Mouse (Mus musculus) cerebral cortex, adult 2 months (tissue): ENCODE data around the gene Adat3.

ENCODE experiments used
- WGBS: fragments of 180-500 bp; shearing (Covaris S2); methylation state at CpG from one replicate; pipeline ENCODE4 v1.1.7; 2018; 5-methylcytosine and 5-hydroxymethylcytosine counted together

Gene Adat3

DNA sequence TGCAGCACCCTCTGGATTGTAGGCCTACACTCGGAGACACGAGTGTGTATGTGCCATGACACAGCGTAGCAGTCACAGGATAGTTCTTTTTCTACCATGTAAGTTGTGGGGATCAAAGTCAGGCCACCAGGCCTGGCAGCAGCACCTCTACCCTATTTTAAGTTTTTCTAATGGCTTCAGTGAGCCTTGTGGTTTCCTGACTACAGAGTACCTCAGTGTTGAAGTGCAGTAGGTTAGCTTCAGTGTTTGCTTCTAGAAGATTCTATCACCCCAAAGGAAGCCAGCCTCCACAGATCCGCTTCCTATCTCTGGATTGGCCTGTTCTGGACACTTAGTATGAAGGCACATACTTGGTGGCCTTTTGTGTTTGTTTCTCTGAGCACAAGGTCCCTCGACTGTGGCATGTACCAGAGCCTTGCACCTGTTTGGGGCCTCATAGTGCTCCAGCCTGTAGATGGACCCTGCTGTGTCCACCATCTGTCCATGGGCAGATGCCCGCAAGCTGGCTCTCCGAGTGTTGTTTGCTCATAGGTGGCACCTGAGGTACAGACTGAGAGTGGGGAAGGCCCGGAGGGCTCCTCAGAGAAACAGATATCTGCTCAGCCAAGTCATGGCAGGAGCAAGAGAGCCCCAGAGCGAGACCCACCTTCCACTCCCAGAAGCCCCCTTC lies 7.6 kb downstream of the Adat3 start:
- 88% methylated on average over 9 of the region's 9 CpGs for WGBS

DNA sequence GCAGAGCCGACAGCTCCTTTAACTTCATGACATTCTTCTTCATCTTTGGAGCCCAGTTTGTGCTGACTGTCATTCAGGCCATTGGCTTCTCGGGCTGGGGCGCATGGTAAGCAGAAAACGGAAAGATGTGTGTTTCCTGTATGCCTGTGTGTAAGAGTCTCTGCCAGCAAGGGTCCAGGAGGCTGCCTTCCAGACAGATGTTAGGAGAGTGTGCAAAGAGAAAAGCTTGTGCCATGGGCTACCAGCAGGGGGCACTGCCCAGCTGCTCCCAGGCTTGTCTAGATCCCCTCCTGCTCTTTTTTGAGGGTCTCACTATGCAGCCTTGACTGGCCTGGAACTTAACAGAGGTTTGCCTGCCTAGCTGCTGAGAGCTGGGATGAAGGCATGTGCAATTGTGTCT lies 8.3 kb downstream of the Adat3 start:
- 69% methylated on average over 4 of the region's 4 CpGs for WGBS

DNA sequence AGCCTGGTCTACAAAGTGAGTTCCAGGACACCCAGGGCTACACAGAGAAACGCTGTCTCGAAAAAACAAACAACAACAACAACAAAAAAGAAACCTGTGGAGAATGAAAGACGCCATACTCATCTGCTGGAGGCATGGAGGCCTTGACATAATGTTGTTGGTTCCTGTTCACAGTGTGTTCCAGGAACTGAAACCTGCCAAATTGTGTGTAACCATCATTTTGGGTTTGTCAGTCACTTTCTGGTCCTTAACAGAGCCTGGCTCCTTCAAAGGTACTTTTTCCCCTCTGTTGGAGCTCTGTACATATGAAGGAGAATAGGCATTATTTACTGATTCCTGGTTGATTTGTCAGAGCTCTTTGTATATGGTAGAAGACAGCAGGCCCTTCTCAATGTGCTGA lies 9.2 kb downstream of the Adat3 start:
- WGBS = 87% methylated on average over 3 of the region's 3 CpGs

GRCm38 (mm10) chr10:80613821-80614220 lies 11.1 kb downstream of the Adat3 start:
- WGBS = 94% methylated on average over 3 of the region's 3 CpGs

GRCm38 (mm10) chr10:80614351-80614750 lies 11.7 kb downstream of the Adat3 start:
- WGBS = 78% methylated on average over 6 of the region's 6 CpGs

GRCm38 (mm10) chr10:80618181-80618580 lies 15.5 kb downstream of the Adat3 start:
- 57% methylated on average over 9 of the region's 9 CpGs for WGBS

DNA sequence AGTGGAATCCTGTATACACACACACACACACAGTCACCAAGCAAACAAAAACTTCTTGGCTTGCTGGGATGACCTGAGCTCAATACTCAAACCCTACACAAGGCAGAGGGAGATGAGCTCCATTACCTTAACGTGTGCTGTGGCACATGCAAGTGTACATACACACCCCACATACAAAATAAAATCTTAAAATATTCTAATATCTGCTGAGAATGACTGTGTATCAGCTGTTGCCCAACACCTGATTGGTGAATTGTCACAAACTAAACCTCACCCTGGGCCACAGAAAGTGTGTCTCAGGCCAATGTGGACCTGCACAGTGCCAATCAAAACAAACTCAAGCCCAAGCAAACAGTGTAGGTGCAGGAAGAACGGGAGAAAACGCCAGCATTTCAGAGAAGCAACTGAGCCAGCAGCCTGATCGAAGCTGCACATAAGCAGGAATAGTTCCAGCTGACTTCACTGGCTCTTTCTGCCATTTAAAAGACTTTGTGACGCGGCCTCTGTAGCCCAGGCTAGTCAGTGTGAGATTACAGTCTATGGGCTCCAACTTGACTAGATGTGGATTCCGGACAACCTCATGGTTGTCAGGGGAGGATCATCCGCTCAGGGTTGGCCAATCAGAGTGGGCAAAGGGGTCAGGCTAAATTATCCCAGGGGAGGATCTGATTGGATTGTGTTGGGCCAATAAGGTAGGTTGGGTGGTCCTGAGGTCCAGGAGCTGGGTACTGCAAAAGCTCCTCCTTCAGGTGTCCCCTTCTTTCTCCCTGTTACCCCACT lies 17.0 kb downstream of the Adat3 start:
- WGBS = 49% methylated on average over 8 of the region's 8 CpGs

DNA sequence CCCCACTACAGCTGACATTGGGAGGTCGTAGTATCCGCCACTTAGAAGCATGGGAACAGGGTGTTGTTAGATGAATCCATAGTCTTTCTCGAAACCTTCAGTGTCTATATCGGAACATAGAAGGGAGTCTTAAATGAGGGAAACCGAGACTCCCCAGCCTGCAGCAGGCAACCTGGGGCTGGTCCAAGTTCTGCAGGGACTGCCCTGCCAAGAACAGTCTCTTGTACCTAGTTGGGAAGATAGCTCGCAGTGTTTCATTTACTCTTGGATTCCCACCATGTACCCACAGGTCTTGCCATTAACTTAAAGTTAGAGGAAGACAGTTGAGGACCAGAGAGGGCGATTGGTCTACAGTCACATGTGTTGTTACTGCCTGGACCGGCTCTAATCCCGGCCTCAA lies 17.7 kb downstream of the Adat3 start:
- 84% methylated on average over 9 of the region's 9 CpGs for WGBS

GRCm38 (mm10) chr10:80620796-80621689 lies 18.4 kb downstream of the Adat3 start:
- WGBS = 43% methylated on average over 16 of the region's 16 CpGs

GRCm38 (mm10) chr10:80621690-80621939 lies 18.9 kb downstream of the Adat3 start:
- 2% methylated on average over 9 of the region's 9 CpGs for WGBS

DNA sequence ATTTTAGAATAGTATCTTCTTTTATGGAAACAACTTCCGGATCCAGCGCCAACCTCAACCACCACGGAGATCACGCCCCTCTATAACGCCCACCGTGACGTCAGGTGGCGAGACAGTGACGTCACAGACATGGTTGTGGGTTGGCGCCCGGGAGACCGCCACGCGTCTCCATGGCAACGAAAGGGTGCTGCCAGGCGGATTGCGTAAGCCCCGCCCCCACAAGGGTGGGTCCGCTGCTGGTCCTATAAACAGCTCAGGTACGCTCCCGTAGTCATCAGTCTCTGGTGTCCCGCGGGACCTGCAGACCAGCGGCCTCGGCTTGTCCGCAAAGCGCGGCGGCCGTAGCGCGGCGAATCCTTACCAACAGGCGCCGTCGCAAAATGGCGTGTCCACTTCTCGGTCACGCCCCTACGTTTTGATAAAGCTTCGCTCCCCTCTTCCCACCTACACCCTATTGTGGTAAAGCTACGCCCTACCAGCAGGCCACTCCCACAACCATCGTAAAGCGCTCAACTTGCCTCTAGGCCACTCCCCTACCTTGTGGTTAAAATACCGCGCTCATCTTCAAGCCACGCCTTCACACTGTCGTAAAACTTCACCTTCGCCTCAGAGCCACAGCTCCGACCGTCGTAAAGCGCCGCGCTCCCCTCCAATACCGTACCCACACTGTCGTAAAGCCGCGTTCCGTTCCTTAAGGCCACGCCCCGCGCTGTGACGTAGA lies 19.4 kb downstream of the Adat3 start:
- WGBS = under 1% methylated on average over 64 of the region's 64 CpGs

- WGBS = under 1% methylated on average over 85 of the region's 85 CpGs
Measured at GRCm38 (mm10) chr10:80622661-80623456, 20.2 kb downstream of the Adat3 start, which contains the start of gene Csnk1g2. Gene Csnk1g2, plus strand, starts transcription at chr10:80622838.

DNA sequence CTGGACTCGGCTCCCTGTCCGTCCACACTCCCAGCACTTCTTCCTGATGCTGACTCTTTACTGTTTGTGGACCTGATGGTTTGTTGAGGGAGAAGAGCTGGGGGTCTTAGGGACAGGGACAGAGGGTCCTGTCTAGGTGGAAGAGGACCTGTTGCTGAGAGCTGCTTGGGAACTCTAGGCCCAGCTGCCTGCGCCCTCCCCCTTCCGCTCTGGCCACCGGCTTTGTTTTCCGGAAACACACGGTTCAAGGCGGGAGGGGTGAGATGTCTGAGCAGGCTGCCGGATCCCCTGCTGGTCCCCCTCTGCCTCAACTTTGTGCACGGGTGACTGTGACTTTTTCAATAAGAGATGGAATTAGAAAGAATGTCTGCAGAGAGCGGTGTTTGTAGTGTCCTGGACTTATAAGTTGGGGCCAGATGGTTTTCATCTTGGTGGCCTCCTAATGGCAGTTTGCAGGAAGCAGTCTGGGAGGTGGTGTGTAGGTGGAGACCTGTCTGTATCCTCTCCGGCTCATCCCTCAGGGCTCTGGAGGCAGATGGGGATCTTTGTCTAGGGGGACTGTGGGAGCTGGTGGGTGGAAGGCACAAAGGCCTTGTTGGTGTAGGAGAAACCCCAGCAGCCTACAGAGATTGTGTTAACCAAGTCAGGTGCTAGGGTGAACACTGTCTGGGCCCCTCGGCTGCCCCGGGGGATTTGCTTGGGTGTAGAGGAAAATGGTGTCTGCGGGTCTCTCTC lies 20.9 kb downstream of the Adat3 start:
- 5% methylated on average over 15 of the region's 15 CpGs for WGBS

DNA sequence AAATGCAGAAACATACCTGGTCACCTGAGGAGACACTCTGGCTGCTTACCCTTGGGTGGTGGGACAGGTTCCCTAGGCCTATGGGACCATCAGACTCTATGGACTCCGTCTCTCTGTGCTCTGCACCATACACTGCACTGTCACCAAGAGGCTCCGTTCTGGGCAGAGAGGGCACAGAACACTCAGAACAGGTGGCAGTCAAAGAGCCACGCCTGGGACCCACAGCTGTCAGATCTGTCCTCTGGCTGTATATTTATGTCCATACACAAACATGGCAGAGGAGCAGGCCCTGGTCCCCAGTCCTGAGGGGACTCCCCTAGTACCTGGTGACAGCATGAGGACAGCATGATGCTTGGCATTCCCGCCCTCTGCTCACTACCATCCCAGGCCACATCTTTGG lies 23.1 kb downstream of the Adat3 start:
- 87% methylated on average over 4 of the region's 4 CpGs for WGBS

DNA sequence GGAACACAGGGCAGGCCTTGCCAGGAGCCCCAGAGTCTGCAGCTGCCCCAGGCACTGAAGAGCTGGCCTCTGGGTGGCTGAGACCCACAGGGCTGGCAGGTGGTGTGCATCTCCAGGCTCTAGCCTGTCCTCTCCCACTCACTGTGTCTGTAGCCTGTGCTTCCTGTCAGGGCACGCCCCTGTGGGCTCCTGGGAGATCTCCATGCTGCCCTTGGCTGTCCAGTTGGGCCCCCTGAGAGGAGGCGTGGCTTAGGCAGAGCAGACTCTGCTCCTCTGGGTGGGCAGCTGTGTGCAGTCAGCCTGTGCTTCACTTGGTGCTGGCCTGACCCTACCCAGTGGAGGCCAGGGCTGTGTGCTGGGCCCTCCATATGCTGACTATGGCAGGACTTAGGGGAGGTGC lies 25.0 kb downstream of the Adat3 start:
- WGBS = 62% methylated on average over 2 of the region's 2 CpGs

DNA sequence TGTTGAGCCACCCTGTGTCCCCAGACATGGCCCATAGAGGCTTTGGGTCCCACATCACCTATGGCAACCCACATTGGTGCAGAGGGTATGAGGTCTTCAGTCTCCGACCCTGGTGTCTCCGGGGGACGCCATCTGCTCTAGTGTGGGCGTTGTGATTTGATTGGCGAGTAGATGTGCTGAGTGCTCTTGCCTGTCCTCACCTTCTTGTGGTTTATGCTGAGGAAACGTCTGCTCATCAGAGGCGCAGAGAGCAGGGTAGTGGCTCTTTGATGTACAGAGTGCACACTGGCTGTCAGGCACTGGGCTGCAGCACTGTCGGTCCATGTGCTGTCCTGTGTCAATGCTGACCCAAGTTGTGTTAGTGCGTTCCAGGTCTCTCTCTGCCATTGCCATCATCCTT lies 26.2 kb downstream of the Adat3 start:
- 52% methylated on average over 9 of the region's 9 CpGs for WGBS

- WGBS = 78% methylated on average over 6 of the region's 6 CpGs
Measured at GRCm38 (mm10) chr10:80635345-80635744, 32.7 kb downstream of the Adat3 start.

DNA sequence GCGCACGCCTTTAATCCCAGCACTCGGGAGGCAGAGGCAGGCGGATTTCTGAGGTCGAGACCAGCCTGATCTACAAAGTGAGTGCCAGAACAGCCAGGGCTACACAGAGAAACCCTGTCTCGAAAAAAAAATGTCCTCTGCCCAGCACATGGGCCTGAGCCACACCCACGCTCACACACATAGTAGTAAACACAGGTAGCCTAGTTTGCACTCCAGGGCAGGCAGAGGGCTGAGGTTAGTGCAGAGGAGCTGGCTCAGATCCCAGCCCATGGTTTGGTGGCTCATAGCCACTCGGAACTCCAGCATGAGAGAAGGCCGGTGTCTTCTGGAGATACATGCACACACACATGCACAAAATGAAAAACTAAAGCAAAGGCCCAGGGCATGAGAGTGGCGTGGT lies 44.3 kb downstream of the Adat3 start:
- WGBS = 89% methylated on average over 10 of the region's 10 CpGs

DNA sequence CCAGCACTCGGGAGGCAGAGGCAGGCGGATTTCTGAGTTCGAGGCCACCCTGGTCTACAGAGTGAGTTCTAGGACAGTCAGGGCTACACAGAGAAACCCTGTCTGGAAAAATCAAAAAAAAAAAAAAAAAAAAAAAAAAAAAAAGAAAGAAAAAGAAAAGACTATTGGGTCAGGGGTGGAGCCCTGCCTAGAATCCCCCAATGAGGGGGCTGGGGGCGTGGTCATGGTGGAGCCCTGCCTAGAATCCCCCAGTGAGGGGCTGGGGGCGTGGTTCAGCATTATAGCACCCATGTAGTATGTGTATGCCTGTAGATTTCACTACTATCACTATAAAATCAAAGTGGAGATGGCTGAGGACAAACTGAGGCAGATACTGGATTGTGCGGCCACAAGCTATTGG lies 47.2 kb downstream of the Adat3 start:
- 82% methylated on average over 6 of the region's 6 CpGs for WGBS

DNA sequence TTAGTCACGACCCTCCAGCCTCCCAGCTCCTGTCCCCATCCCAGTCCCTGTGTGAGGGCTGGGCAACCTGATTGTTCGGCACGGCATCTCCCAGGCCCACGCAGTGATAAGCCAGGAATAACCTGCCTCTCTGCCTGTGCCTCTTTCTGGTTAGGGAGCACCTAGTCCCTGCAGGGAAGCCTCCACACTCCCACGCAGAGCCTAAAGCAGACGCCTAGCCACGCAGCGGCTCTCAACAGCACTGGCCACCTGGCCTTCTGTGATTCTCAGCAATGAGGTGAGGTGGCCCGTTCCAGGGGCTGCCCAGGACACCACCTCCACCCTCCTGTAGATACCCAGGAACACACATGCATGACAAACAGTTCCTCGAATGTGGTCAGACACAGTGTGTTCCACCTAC lies 47.7 kb downstream of the Adat3 start:
- WGBS = 57% methylated on average over 10 of the region's 10 CpGs
